In genomic region chr4:45855803-45856424, GRCm38 (mm10) we compare ENCODE assay signal across 10 mouse cellular contexts. TPM values are rescaled to one million over a fixed set of nuclear protein-coding genes. Genes with fewer than 3 reads are reported as not detected.
DNase-seq lines count a peak whose midpoint lies in the region; ATAC-seq and TF ChIP-seq lines count a peak whose summit lies in the region.
"Had no signal": no experiment of that assay in that cellular context is flagged by ENCODE, and none has a peak within 500 bp of the region (broad histone marks: within the 10 kb centered on the region; RNA-seq: fewer than 3 reads in every experiment).

No protein-coding gene starts in this region.

- no peak for TF ChIP-seq EP300 in liver, embryonic 14.5 days (IDR thresholded peaks at IDR 0.05; ENCODE audit: low read depth)

- H3K27ac ChIP-seq in liver, embryonic 14.5 days, result no peak overlapping the region
- no peak overlapping the region for H3K27ac ChIP-seq in neural tube, embryonic 15.5 days (replicated peaks)
- H3K27ac ChIP-seq: embryonic facial prominence, embryonic 12.5 days; neural tube, embryonic 13.5 days had no signal

- no peak overlapping the region for H3K4me2 ChIP-seq in liver, embryonic 14.5 days (ENCODE audit: low read depth)
- H3K4me2 ChIP-seq in neural tube, embryonic 15.5 days, result no peak overlapping the region
- H3K4me2 ChIP-seq: embryonic facial prominence, embryonic 12.5 days; neural tube, embryonic 13.5 days had no signal

- 42% methylated on average over 19 of the region's 19 CpGs for WGBS in liver, embryonic 14.5 days (ENCODE audit: insufficient replicate concordance)
- WGBS in neural tube, embryonic 15.5 days, result 54% methylated on average over 19 of the region's 19 CpGs

- H3K4me3 ChIP-seq in liver, embryonic 14.5 days (ENCODE audit: insufficient read depth in 1 of 2, low read depth in 2 of 2, low read length in 2 of 2), result no peak overlapping the region
- H3K4me3 ChIP-seq in neural tube, embryonic 15.5 days (replicated peaks), result no peak overlapping the region
- H3K4me3 ChIP-seq: embryonic facial prominence, embryonic 12.5 days; neural tube, embryonic 13.5 days had no signal

- no peak for ATAC-seq in liver, embryonic 14.5 days (ENCODE audit: insufficient read depth)
- peak; percentile 55; the same call in 1 of the 2 replicates for ATAC-seq in neural tube, embryonic 15.5 days (ENCODE audit: low FRiP score)

- peak; percentile 83 for TF ChIP-seq CTCF in liver, embryonic 14.5 days (IDR thresholded peaks at IDR 0.05; ENCODE audit: low read depth)

- no peaks in the 10 kb centered on the region for H3K9me3 ChIP-seq in liver, embryonic 14.5 days (ENCODE audit: control insufficient read depth, low read length)
- H3K9me3 ChIP-seq in neural tube, embryonic 15.5 days (replicated peaks), result no peaks in the 10 kb centered on the region
- H3K9me3 ChIP-seq: embryonic facial prominence, embryonic 12.5 days; neural tube, embryonic 13.5 days had no signal

- H3K27me3 ChIP-seq in liver, embryonic 14.5 days (ENCODE audit: control insufficient read depth, insufficient read depth, low read length), result no peaks in the 10 kb centered on the region
- no peaks in the 10 kb centered on the region for H3K27me3 ChIP-seq in neural tube, embryonic 15.5 days (replicated peaks)
- H3K27me3 ChIP-seq: embryonic facial prominence, embryonic 12.5 days had no signal

- H3K36me3 ChIP-seq in liver, embryonic 14.5 days (replicated peaks; ENCODE audit: control insufficient read depth, insufficient read depth, low read depth), result no peaks in the 10 kb centered on the region
- no peaks in the 10 kb centered on the region for H3K36me3 ChIP-seq in neural tube, embryonic 15.5 days
- H3K36me3 ChIP-seq: embryonic facial prominence, embryonic 12.5 days had no signal

- no peaks in the 10 kb centered on the region; a peak in 1 of 4 replicates for H3K4me1 ChIP-seq in liver, embryonic 14.5 days (replicated peaks; ENCODE audit: control insufficient read depth in 2 of 2, insufficient read depth in 2 of 2, low read length in 1 of 2)
- peaks cover 8% of the 10 kb centered on the region for H3K4me1 ChIP-seq in neural tube, embryonic 15.5 days
- H3K4me1 ChIP-seq: embryonic facial prominence, embryonic 12.5 days had no signal

- H3K9ac ChIP-seq in liver, embryonic 14.5 days (replicated peaks), result no peak overlapping the region
- no peak overlapping the region for H3K9ac ChIP-seq in neural tube, embryonic 15.5 days (replicated peaks)
- H3K9ac ChIP-seq: embryonic facial prominence, embryonic 12.5 days; neural tube, embryonic 13.5 days had no signal

- peak; percentile 58 to 60 for DNase-seq in B cell, adult 2 months
- DNase-seq in adrenal gland, postnatal 14 days, result peak; percentile 88
- DNase-seq in embryo, embryonic 11 days, result peak; percentile 85
- peak; percentile 58 to 60 for DNase-seq in gastrocnemius, postnatal 4 days (ENCODE audit: low spot score in 2 of 2)
- peak; percentile 88 for DNase-seq in kidney, postnatal 10 days
- DNase-seq in liver, embryonic 14.5 days (ENCODE audit: low read depth in 3 of 3, low spot score in 3 of 3), result peak in 1 of 3 experiments; percentile 19
- peak; percentile 87 for DNase-seq in testis, postnatal 10 days (ENCODE audit: low spot score)

RNA-seq across cellular contexts. Expression of gene Stra6l, which starts 7.5 kb away (rescaled TPM):
- total RNA-seq in adrenal gland, postnatal 14 days (2021), result 0.56 and 7.0 TPM in 2 replicates
- total RNA-seq in gastrocnemius, postnatal 4 days (2021), result under 1 TPM in 1 of 2 experiments, not detected in 1; 0.10 TPM
- 3.9 and 4.6 TPM in 2 replicates for polyA plus RNA-seq in liver, embryonic 14.5 days (2012; rRNA removed)
- 4.4 and 4.6 TPM in 2 replicates for polyA plus RNA-seq in liver, embryonic 14.5 days (2014; fragmentation: Nextera tagmentation; extraction: Ambion mirVana)
- 0.50 and 1.1 TPM in 2 replicates for polyA plus RNA-seq in neural tube, embryonic 15.5 days (2015; fragmentation: Nextera tagmentation; extraction: Ambion mirVana)

RNA-seq across cellular contexts. Expression of gene Igfbpl1, which starts 29.2 kb away (rescaled TPM):
- not detected in 2 replicates for total RNA-seq in adrenal gland, postnatal 14 days (2021)
- not detected for total RNA-seq in gastrocnemius, postnatal 4 days (2021)
- polyA plus RNA-seq in liver, embryonic 14.5 days (2012; rRNA removed), result 0.03 and 0.69 TPM in 2 replicates
- polyA plus RNA-seq in liver, embryonic 14.5 days (2014; fragmentation: Nextera tagmentation; extraction: Ambion mirVana), result not detected in 2 replicates
- polyA plus RNA-seq in neural tube, embryonic 15.5 days (2015; fragmentation: Nextera tagmentation; extraction: Ambion mirVana), result 14.2 and 24.7 TPM in 2 replicates

RNA-seq across cellular contexts. Expression of gene Ccdc180, which starts 34.2 kb away (rescaled TPM):
- total RNA-seq in adrenal gland, postnatal 14 days (2021), result 0.23 and 0.33 TPM in 2 replicates
- total RNA-seq in gastrocnemius, postnatal 4 days (2021), result not detected
- polyA plus RNA-seq in liver, embryonic 14.5 days (2012; rRNA removed), result 0.01 TPM in 2 replicates
- polyA plus RNA-seq in liver, embryonic 14.5 days (2014; fragmentation: Nextera tagmentation; extraction: Ambion mirVana), result 0.06 and 0.08 TPM in 2 replicates
- 0.27 and 0.38 TPM in 2 replicates for polyA plus RNA-seq in neural tube, embryonic 15.5 days (2015; fragmentation: Nextera tagmentation; extraction: Ambion mirVana)
- polyA plus RNA-seq: embryonic facial prominence, embryonic 12.5 days had no signal

RNA-seq across cellular contexts. Expression of gene Aldh1b1, which starts 57.1 kb away (rescaled TPM):
- 10.2 and 34.6 TPM in 2 replicates for total RNA-seq in adrenal gland, postnatal 14 days (2021)
- 1 to 10 TPM; 1.6 to 2.4 TPM for total RNA-seq in gastrocnemius, postnatal 4 days (2021)
- 26.8 and 30.5 TPM in 2 replicates for polyA plus RNA-seq in liver, embryonic 14.5 days (2012; rRNA removed)
- polyA plus RNA-seq in liver, embryonic 14.5 days (2014; fragmentation: Nextera tagmentation; extraction: Ambion mirVana), result 23.4 and 28.3 TPM in 2 replicates
- 18.7 and 36.7 TPM in 2 replicates for polyA plus RNA-seq in neural tube, embryonic 15.5 days (2015; fragmentation: Nextera tagmentation; extraction: Ambion mirVana)
